Mouse (Mus musculus): ENCODE data around the gene Setd1a.
"Not testable (repeated sequence)": the region's sequence is repeated elsewhere in the genome, so short reads cannot be mapped to it uniquely, and the experiment has no call there.

The Setd1a gene

DNA sequence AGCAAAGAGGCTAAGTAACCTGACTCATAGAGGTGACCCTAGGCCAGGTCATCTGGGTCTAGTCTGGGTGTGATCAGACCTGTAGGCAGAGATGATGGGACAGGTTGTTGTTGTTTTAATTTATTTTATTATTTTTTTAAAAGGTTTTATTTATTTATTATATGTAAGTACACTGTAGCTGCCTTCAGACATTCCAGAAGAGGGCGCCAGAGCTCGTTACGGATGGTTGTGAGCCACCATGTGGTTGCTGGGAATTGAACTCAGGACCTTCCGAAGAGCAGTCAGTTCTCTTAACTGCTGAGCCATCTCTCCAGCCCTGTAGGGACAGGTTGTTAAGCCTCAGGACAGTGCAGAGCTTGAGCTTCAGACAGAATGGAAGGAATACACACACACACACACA lies 61.4 kb downstream of the Setd1a start:
- not testable (repeated sequence) for DNase-seq

DNA sequence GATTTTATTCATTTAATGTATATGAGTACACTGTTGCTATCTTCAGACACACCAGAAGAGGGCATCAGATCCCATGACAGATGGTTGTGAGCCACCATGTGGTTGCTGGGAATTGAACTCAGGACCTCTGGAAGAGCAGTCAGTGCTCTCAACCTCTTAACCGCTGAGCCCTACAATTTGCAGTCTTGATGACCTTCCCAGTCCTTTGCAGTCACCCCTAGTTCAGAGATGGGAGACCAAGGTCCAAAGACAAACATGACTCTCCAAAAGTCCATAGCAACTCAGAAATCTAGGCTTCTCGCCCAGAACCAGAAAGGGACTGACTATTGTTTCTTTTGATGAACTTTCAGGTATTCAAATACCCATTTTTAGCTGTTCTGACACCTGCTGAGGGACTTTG lies 63.6 kb downstream of the Setd1a start:
- DNase-seq = not testable (repeated sequence)

DNA sequence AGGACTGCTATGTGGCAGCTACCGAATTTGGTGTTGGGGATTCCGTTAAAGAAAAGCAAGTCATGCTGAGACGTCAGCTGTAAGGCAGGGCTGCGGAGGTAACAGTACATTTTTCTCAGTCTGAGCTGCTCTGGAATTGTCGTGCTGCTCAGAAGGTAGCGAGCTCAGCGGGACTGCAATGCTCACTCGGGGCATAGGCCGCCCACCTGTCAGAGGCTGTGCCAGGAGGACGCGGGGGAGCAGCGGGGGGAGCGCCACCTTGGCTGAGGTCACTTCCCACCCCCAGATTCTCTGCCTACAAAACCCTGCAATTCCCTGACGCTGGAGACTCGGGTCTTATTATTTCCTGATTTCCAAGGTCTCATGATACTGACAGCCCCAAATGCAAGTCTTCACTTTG lies 64.4 kb downstream of the Setd1a start:
- DNase-seq = peak; percentile 72

DNA sequence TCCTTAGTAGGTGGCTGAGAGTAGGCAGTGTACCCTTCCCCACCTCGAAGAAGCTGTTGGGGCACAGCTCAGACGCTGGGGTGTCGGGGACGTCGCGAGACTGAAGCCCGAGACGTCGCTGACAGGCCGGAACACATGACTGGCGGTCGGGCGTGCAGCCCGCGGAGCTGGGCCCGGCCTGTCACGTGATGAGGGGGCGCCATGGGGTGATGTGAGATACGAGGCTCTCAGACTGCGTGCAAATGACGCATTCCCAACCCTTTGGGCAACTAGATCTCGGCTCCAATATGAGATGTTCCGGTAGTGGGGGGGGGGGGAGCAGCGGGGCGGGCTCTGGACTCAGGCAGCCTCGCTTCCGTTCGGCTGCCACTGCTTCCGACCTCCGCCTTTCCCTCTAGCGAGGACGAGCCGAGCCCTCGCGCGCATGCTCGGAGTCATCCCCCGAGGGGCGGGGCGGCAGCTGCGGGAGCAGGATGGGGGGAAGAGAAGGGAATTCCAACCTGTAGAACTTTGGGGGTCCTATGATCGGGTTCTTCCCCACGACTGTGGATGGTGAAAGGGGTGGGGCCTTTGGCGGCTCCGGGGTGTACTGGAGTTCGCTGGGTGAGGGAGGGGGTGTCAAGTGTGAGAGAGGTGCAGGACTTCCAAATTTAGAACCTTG lies 65.0 kb downstream of the Setd1a start:
- DNase-seq = peak; percentile 97

DNA sequence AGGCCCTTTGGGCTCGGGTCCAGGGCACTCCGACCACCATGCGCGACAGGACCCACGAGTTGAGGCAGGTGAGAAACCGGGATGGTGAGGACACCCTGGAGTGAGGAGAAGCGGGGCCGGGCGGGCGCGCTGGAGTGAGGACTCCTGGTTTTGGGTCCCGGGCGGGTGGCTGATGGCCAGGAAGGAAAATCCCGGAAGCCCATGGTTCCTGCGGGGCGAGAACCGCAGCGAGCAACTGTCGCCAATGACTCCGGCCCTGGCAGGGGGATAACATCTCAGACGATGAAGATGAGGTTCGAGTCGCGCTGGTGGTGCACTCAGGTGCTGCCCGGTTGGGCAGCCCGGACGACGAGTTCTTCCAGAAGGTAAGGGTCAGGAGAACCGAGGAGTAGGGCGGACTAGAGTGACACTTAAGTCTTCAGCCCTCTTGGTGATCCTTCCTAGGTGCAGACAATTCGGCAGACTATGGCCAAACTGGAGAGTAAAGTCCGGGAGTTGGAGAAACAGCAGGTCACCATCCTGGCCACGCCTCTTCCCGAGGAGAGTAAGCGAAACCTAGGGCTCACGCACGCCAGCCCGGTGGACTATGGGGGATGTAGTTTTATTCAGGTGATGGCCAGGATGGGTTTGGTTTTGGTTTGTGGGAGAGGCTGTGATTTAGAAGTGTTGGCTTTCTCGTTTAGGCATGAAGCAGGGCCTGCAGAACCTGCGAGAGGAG lies 65.7 kb downstream of the Setd1a start:
- DNase-seq = peak; percentile 89
